Mouse (Mus musculus) spleen, adult 2 months (tissue): ENCODE measurements around the gene Chst1. TPM values are rescaled to one million over a fixed set of nuclear protein-coding genes. Genes with fewer than 3 reads are reported as not detected.

ENCODE experiments used
- DNase-seq, 2 experiments: peaks; one replicate each; pipeline versions ENCODE4 v3.0.0 to v3.0.0-alpha.2; 2012 to 2021; ENCODE audit warnings: low spot score in 2 of 2, low read depth in 1 of 2
- H3K27ac ChIP-seq: fragments of 200-500 bp; 2 replicates; pipeline ENCODE4 v1.5.1; 2012; ENCODE audit warnings: low read length, inconsistent platforms; ENCODE audit not compliant: insufficient read depth
- H3K27me3 ChIP-seq: fragments of 200-500 bp; 2 replicates; pipeline ENCODE4 v1.6.1; 2012; ENCODE audit warnings: mild to moderate bottlenecking, moderate library complexity, low read length, inconsistent platforms; ENCODE audit not compliant: control insufficient read depth, insufficient read depth
- H3K36me3 ChIP-seq: fragments of 200-500 bp; 2 replicates; pipeline ENCODE4 v1.6.1; 2012; ENCODE audit warnings: mild to moderate bottlenecking, low read length, inconsistent platforms; ENCODE audit not compliant: control insufficient read depth, insufficient read depth
- H3K4me1 ChIP-seq: fragments of 200-500 bp; 2 replicates; pipeline ENCODE4 v1.6.1; 2011; ENCODE audit warnings: inconsistent platforms; ENCODE audit not compliant: control insufficient read depth, insufficient read depth, insufficient read length
- H3K4me3 ChIP-seq: fragments of 200-500 bp; 2 replicates; pipeline ENCODE4 v1.5.1; 2011; ENCODE audit warnings: mild to moderate bottlenecking, inconsistent platforms; ENCODE audit not compliant: insufficient read depth, insufficient read length; ENCODE audit errors: extremely low read depth
- CTCF ChIP-seq: fragments of 200-500 bp; IDR thresholded peaks from 2 replicates; pipeline ENCODE4 v1.5.1; 2011; ENCODE audit warnings: mild to moderate bottlenecking, inconsistent platforms; ENCODE audit not compliant: insufficient read depth, insufficient read length, insufficient replicate concordance; ENCODE audit errors: extremely low read depth
- POLR2A ChIP-seq: fragments of 200-500 bp; IDR thresholded peaks from 2 replicates; pipeline ENCODE4 v1.6.1; 2011; ENCODE audit warnings: low read depth, low read length, inconsistent platforms
- WGBS: fragments of 180-500 bp; shearing (Covaris S2); methylation state at CpG from one replicate; pipeline ENCODE4 v1.1.7; 2018; 5-methylcytosine and 5-hydroxymethylcytosine counted together
- polyA plus RNA-seq: library from polyadenylated mRNA; depleted of rRNA; stranded (reverse); fragments of >200 nt; gene quantifications from 2 replicates; pipeline ENCODE4 v1.2.3, GENCODE M21; 2012

Gene Chst1
- polyA plus RNA-seq, 1 experiment = 20.0 TPM

- Histone ChIP-seq H3K36me3 (no peaks in the 10 kb centered on the region), H3K27me3 (no peaks in the 10 kb centered on the region), H3K27ac (no peak overlapping the region), H3K4me3 (no peak overlapping the region), H3K4me1 (no peaks in the 10 kb centered on the region)
- no peak for DNase-seq
- 60% methylated on average over 1 of the region's 1 CpGs for WGBS
- no peak for TF ChIP-seq CTCF
- no peak for TF ChIP-seq POLR2A
Measured at GRCm38 (mm10) chr2:92632027-92632426, 32.5 kb downstream of the Chst1 start.

- WGBS = 24% methylated on average over 8 of the region's 8 CpGs
- Histone ChIP-seq H3K36me3 (no peaks in the 10 kb centered on the region), H3K4me1 (no peaks in the 10 kb centered on the region), H3K4me3 (no peak overlapping the region), H3K27ac (no peak overlapping the region), H3K27me3 (no peaks in the 10 kb centered on the region)
- TF ChIP-seq POLR2A (no peak), CTCF (no peak)
- no peak for DNase-seq
Measured at GRCm38 (mm10) chr2:92640555-92640954, 41.0 kb downstream of the Chst1 start.

DNA sequence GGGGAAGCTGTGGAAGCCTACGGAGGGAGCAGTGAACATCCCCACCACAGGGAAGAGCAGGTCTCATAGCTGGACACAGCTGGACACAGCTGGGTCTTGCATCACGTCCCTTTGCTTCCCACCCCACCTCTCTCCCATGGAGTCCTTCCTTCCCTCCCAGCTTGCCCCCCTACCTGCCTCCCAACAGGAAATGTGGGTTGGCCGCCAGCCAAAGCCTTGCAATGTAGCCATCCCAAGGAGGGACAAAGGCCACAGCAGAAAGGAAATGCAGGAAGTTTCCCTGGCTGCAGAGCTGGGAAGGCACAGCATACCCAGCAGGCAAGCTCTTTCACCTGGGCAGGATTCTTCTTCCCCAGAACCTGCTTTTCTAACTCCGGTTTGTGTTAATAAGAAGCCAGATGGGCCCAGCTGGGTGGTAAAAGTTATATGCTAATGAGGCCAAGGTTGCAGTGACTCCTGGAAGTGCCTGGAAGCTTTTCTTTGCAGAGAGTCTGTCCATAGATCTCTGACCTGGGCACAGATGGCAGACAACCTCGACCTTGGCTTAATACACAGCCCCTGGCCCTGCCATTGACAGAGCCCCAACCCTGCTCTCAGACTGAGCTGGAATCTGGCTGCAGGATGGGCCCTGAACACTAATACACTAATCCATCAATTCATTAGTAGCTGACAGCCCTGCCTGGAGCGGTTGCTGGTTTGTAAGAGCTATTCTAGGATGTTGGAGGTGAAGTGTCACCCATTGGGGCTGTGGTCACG lies 46.0 kb downstream of the Chst1 start:
- Histone ChIP-seq H3K27ac (no peak overlapping the region), H3K27me3 (no peaks in the 10 kb centered on the region), H3K4me3 (no peak overlapping the region), H3K36me3 (no peaks in the 10 kb centered on the region), H3K4me1 (no peaks in the 10 kb centered on the region)
- TF ChIP-seq CTCF (no peak), POLR2A (no peak)
- DNase-seq = no peak
- 64% methylated on average over 7 of the region's 7 CpGs for WGBS

DNA sequence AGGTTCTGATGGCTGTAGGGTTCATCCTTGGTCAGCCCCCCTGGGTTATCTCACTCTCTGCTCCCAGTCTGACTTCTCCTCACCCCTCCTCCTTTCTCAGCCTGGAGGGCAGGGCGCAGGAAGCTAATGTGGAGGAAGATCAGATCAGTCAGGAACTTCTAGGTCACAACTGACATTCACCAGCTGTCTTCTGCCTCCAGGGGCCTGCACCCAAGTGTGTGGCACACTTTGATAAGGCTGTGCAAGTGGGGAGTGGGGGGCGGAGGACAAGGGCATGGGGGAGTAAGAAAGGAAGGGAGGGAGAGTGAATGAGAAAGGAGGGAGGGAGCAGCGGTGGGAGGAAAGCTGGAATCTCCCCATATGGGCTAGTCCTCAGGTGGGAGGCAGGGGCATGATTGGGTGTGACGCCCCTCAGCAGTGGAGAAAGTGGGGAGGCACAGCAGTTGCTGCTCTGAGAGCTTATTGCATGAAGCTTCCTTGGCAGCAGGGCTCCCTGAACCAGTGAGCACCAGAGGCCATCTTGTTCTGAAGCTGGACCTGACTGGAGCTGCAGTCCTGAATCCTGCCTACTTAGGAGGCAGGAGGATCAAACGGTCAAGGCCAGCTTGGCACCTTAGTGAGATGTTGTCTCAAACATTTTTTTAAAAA lies 49.8 kb downstream of the Chst1 start:
- no peak overlapping the region for H3K27ac ChIP-seq
- no peaks in the 10 kb centered on the region for H3K27me3 ChIP-seq
- H3K4me3 ChIP-seq = no peak overlapping the region
- no peak for DNase-seq
- no peak for TF ChIP-seq CTCF
- no peak for TF ChIP-seq POLR2A
- H3K36me3 ChIP-seq = no peaks in the 10 kb centered on the region
- WGBS = 58% methylated on average over 5 of the region's 5 CpGs
- no peaks in the 10 kb centered on the region for H3K4me1 ChIP-seq

DNA sequence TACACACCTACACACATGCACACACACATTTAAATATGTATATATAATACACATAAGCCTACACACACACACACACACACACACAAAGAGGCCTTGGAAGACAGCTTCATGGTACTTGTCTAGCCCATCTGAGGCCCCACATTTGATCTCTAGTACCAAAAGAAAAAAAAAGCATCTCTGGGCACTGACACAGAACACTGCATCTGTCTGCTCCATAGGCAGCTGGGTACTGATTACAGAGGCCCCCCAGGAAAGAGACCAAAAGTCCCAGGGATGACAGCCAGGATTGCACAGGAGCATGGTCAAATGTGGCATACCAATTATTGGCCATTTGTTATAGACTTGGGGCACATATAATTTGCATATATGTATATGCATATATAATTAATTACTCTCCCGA lies 50.9 kb downstream of the Chst1 start:
- H3K4me1 ChIP-seq = no peaks in the 10 kb centered on the region
- 63% methylated on average over 1 of the region's 1 CpGs for WGBS
- no peak for TF ChIP-seq POLR2A
- TF ChIP-seq CTCF = no peak

DNA sequence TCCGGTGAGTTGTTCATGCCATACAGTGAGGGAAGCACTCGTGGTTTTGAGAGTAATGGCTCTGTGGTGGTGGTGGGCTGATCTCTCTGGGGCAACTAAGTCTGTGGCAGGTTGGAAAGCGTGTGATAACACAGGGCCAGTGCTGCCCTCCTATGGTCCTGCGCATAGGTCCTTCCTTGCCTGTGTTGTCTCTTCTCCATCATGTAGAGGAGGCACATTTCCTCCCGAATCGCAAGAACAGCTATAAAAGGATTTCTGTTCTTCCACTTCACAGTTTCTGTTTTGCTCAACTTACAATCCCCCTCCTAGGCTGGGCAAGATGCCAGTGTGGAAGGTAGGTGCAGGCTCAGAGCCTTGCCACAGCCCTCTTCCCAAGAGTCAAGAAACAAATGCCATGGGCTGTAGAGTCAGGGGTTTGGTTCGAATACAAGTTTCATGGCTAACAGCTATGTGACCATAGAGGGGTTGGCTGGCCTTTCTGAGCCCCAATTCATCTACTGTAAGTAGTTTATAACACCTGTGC lies 51.8 kb downstream of the Chst1 start:
- Histone ChIP-seq H3K4me1 (no peaks in the 10 kb centered on the region), H3K36me3 (no peaks in the 10 kb centered on the region), H3K27ac (no peak overlapping the region), H3K4me3 (no peak overlapping the region), H3K27me3 (no peaks in the 10 kb centered on the region)
- 43% methylated on average over 7 of the region's 7 CpGs for WGBS
- no peak for DNase-seq
- no peak for TF ChIP-seq CTCF
- no peak for TF ChIP-seq POLR2A

More for the DNA sequence above, 50.9 kb downstream of the Chst1 start:
- Histone ChIP-seq H3K36me3 (no peaks in the 10 kb centered on the region), H3K4me3 (no peak overlapping the region), H3K27ac (no peak overlapping the region), H3K27me3 (no peaks in the 10 kb centered on the region)
- DNase-seq = no peak

DNA sequence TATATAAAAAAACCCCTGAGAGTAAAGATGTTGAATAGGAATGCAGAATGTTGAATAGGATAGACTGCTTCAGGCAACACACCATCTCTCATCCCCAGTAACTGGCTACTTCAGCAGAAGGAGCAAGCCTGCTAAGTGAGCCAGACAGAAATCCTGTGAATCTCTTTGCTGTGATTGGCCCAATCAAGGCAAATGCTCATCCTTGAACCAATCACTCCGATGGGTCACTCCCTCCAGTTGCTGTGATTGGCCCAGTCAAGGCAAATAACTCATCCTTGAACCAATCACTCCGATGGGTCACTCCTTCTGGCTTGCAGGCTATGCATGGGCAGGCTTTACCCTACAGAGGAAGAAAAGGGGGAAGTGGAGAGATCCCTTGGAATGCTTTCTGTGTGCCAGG lies 57.7 kb downstream of the Chst1 start:
- no peak overlapping the region for H3K27ac ChIP-seq
- no peak overlapping the region for H3K4me3 ChIP-seq
- no peaks in the 10 kb centered on the region for H3K36me3 ChIP-seq
- H3K27me3 ChIP-seq = no peaks in the 10 kb centered on the region
- no peaks in the 10 kb centered on the region for H3K4me1 ChIP-seq
- WGBS = 88% methylated on average over 2 of the region's 2 CpGs
- no peak for DNase-seq
- no peak for TF ChIP-seq CTCF
- TF ChIP-seq POLR2A = no peak
